Mouse (Mus musculus): ENCODE measurements around the gene Stat6. TPM values are rescaled to one million over a fixed set of nuclear protein-coding genes. Genes with fewer than 3 reads are reported as not detected.

The Stat6 gene
- polyA plus RNA-seq (2015; fragmentation: Nextera tagmentation; extraction: Ambion mirVana), result 6.0 and 8.0 TPM in 2 replicates

DNA sequence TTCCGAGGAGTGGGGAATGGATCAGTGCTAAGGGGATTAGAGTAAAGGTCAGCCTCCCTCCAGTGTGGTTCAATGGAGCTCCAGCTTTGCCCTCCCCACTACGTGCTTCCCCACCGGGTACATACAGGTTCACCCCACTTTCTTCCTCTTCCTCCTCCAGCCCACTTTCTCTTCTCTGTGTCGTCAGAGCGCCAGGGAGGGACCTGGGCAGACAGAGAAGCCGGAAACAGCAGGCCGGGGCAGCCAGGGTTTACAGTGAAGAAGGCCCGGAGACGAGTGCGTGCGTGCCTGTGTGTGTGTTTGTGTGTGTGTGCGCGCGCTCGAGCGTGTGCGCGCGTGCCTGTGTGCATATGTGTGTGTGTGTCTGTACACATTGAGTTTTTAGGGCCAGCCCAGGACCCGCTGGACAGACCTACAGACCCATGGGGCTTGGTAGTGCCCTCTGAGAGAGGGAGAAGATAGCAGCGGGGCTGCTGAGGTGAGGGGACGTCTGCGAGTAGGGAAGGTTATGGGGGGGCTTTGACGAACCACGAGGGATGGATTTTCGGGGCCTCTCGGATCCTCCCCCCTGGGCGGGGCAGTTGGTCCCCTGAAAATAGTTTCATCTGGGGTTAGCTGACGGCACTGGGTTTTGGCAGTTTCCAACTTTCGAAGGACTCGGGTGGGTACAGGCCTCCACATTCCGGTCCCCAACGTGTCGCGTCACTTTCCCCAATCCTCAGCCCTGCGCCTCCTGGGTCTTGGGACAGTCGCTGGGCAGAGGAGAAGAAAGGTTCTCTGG, at the start of gene Stat6:
Gene Stat6, plus strand, starts transcription at position 215 of the 781 bp plus-strand sequence.
- Histone ChIP-seq H3K4me3 (ENCODE audit: low read length) (peak within 1 kb of the TSS; percentile 35), H3K9me3 (ENCODE audit: control insufficient read depth, low read length) (no peaks in the 10 kb centered on the region), H3K36me3 (ENCODE audit: control insufficient read depth, insufficient read depth, low read length) (no peaks in the 10 kb centered on the region), H3K4me1 (ENCODE audit: control insufficient read depth, insufficient read depth, low read depth, low read length) (peaks cover 8% of the 10 kb centered on the region), H3K27me3 (replicated peaks; ENCODE audit: control insufficient read depth, insufficient read depth, low read length) (peaks cover 9% of the 10 kb centered on the region), H3K27ac (ENCODE audit: low read depth, low read length) (peak within 1 kb of the TSS; percentile 67), H3K4me2 (ENCODE audit: low read length) (peak within 1 kb of the TSS; percentile 56), H3K9ac (ENCODE audit: low read depth, low read length) (peak within 1 kb of the TSS; percentile 58)
- 5% methylated on average over 37 of the region's 37 CpGs for WGBS
- peak; percentile 57 for ATAC-seq

DNA sequence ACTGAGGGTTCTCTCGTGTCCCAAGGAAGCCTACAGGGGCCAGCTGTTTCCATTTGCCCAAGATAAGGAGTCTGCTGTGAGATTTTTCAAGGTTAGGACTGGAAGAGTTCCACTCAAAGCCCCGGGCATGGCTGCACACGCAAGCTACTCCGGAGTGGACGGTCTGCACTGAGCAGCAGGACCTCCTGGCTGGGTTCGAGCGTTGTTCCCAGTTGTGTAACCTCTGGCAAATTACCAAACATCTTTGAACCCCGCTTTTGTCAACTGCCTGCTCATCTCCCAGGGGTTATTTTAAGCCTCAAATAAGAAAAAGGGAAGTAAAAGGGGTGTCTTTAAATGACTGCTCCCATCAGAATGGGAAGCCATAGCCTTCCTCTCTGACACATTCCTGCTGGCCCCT, 48.4 kb upstream of the Stat6 start:
- H3K27ac ChIP-seq (ENCODE audit: low read depth, low read length), result no peak overlapping the region
- peaks cover 16% of the 10 kb centered on the region for H3K4me1 ChIP-seq (ENCODE audit: control insufficient read depth, insufficient read depth, low read depth, low read length)
- WGBS, result 85% methylated on average over 8 of the region's 8 CpGs
- no peak for ATAC-seq
- no peak overlapping the region for H3K9ac ChIP-seq (ENCODE audit: low read depth, low read length)
- H3K36me3 ChIP-seq (ENCODE audit: control insufficient read depth, insufficient read depth, low read length), result peaks cover 46% of the 10 kb centered on the region
- no peak overlapping the region for H3K4me3 ChIP-seq (ENCODE audit: low read length)
- no peaks in the 10 kb centered on the region for H3K9me3 ChIP-seq (ENCODE audit: control insufficient read depth, low read length)
- no peak overlapping the region for H3K4me2 ChIP-seq (ENCODE audit: low read length)
- no peaks in the 10 kb centered on the region for H3K27me3 ChIP-seq (replicated peaks; ENCODE audit: control insufficient read depth, insufficient read depth, low read length)

DNA sequence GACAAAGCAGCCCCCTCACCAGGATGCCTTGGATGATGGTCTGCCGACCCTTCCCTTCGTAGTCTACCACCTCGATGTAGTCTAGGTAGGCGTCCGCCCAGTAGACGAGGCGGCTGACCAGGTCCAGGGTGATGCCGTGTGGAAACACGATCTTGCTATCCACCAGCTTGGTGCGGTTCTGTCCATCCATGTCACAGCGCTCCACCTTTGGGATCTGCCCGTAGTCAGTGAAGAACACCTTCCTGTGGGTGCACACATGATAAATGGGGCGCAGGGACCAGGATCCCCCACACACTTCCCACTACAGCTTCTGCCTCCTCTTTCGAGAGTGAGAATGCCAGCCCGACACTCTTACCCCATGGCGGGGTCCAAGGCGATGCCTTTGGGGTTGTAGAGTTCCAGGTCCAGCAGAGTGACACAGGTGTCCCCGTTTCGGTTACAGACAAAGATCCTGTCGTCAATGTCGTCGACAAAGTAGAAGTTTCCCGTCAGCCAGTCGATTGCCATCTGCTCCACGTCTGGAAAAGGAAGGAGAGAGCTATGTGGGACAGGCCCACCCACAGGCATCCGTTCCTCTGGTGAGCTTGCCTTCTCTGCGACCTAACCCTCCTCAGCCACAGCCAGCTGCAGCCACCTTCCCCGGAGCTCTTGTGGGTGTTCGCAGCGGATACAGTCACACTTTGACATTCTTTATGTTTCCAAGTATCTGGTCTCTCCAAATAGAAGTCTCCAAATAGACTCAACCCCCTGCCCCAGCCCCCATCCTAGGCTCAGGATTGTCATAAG, 47.7 kb upstream of the Stat6 start:
- H3K9me3 ChIP-seq (ENCODE audit: control insufficient read depth, low read length), result no peaks in the 10 kb centered on the region
- no peak for ATAC-seq
- no peaks in the 10 kb centered on the region for H3K27me3 ChIP-seq (replicated peaks; ENCODE audit: control insufficient read depth, insufficient read depth, low read length)
- H3K36me3 ChIP-seq (ENCODE audit: control insufficient read depth, insufficient read depth, low read length), result peaks cover 38% of the 10 kb centered on the region
- H3K4me2 ChIP-seq (ENCODE audit: low read length), result no peak overlapping the region
- 86% methylated on average over 30 of the region's 30 CpGs for WGBS
- no peak overlapping the region for H3K27ac ChIP-seq (ENCODE audit: low read depth, low read length)
- no peak overlapping the region for H3K9ac ChIP-seq (ENCODE audit: low read depth, low read length)
- peaks cover 19% of the 10 kb centered on the region for H3K4me1 ChIP-seq (ENCODE audit: control insufficient read depth, insufficient read depth, low read depth, low read length)
- H3K4me3 ChIP-seq (ENCODE audit: low read length), result no peak overlapping the region

GRCm38 (mm10) chr10:127596321-127596941, 46.4 kb upstream of the Stat6 start:
- ATAC-seq, result no peak
- H3K27ac ChIP-seq (ENCODE audit: low read depth, low read length), result peak overlapping the region; percentile 65
- WGBS, result 48% methylated on average over 7 of the region's 7 CpGs

GRCm38 (mm10) chr10:127597311-127597901, 45.4 kb upstream of the Stat6 start:
- Histone ChIP-seq H3K27ac (ENCODE audit: low read depth, low read length) (peak overlapping the region; percentile 41; the same call in 1 of the 2 replicates), H3K36me3 (ENCODE audit: control insufficient read depth, insufficient read depth, low read length) (peaks cover 42% of the 10 kb centered on the region), H3K4me3 (ENCODE audit: low read length) (no peak overlapping the region), H3K9ac (ENCODE audit: low read depth, low read length) (no peak overlapping the region), H3K9me3 (ENCODE audit: control insufficient read depth, low read length) (no peaks in the 10 kb centered on the region), H3K27me3 (replicated peaks; ENCODE audit: control insufficient read depth, insufficient read depth, low read length) (no peaks in the 10 kb centered on the region), H3K4me2 (ENCODE audit: low read length) (no peak overlapping the region), H3K4me1 (ENCODE audit: control insufficient read depth, insufficient read depth, low read depth, low read length) (peaks cover 19% of the 10 kb centered on the region)
- peak; percentile 62; the same call in 1 of the 2 replicates for ATAC-seq
- WGBS, result 73% methylated on average over 5 of the region's 5 CpGs

More at GRCm38 (mm10) chr10:127596321-127596941, 46.4 kb upstream of the Stat6 start:
- Histone ChIP-seq H3K4me1 (ENCODE audit: control insufficient read depth, insufficient read depth, low read depth, low read length) (peaks cover 19% of the 10 kb centered on the region), H3K27me3 (replicated peaks; ENCODE audit: control insufficient read depth, insufficient read depth, low read length) (no peaks in the 10 kb centered on the region), H3K4me2 (ENCODE audit: low read length) (no peak overlapping the region), H3K4me3 (ENCODE audit: low read length) (no peak overlapping the region), H3K9me3 (ENCODE audit: control insufficient read depth, low read length) (no peaks in the 10 kb centered on the region), H3K9ac (ENCODE audit: low read depth, low read length) (no peak overlapping the region), H3K36me3 (ENCODE audit: control insufficient read depth, insufficient read depth, low read length) (peaks cover 33% of the 10 kb centered on the region)

- no peak overlapping the region for H3K27ac ChIP-seq (ENCODE audit: low read depth, low read length)
- H3K4me3 ChIP-seq (ENCODE audit: low read length), result no peak overlapping the region
- 65% methylated on average over 8 of the region's 8 CpGs for WGBS
- H3K9me3 ChIP-seq (ENCODE audit: control insufficient read depth, low read length), result no peaks in the 10 kb centered on the region
- no peak overlapping the region for H3K9ac ChIP-seq (ENCODE audit: low read depth, low read length)
- peaks cover 19% of the 10 kb centered on the region for H3K4me1 ChIP-seq (ENCODE audit: control insufficient read depth, insufficient read depth, low read depth, low read length)
- no peak for ATAC-seq
- H3K36me3 ChIP-seq (ENCODE audit: control insufficient read depth, insufficient read depth, low read length), result peaks cover 38% of the 10 kb centered on the region
- no peaks in the 10 kb centered on the region for H3K27me3 ChIP-seq (replicated peaks; ENCODE audit: control insufficient read depth, insufficient read depth, low read length)
- no peak overlapping the region for H3K4me2 ChIP-seq (ENCODE audit: low read length)
Observed at GRCm38 (mm10) chr10:127598607-127599006, 44.2 kb upstream of the Stat6 start.

GRCm38 (mm10) chr10:127599252-127599651, 43.5 kb upstream of the Stat6 start:
- H3K4me1 ChIP-seq (ENCODE audit: control insufficient read depth, insufficient read depth, low read depth, low read length), result peaks cover 19% of the 10 kb centered on the region
- ATAC-seq, result no peak
- H3K4me3 ChIP-seq (ENCODE audit: low read length), result no peak overlapping the region
- no peaks in the 10 kb centered on the region for H3K27me3 ChIP-seq (replicated peaks; ENCODE audit: control insufficient read depth, insufficient read depth, low read length)
- H3K9ac ChIP-seq (ENCODE audit: low read depth, low read length), result no peak overlapping the region
- H3K4me2 ChIP-seq (ENCODE audit: low read length), result no peak overlapping the region
- H3K27ac ChIP-seq (ENCODE audit: low read depth, low read length), result no peak overlapping the region
- WGBS, result 88% methylated on average over 11 of the region's 11 CpGs
- H3K36me3 ChIP-seq (ENCODE audit: control insufficient read depth, insufficient read depth, low read length), result peaks cover 37% of the 10 kb centered on the region
- no peaks in the 10 kb centered on the region for H3K9me3 ChIP-seq (ENCODE audit: control insufficient read depth, low read length)

- Histone ChIP-seq H3K27me3 (replicated peaks; ENCODE audit: control insufficient read depth, insufficient read depth, low read length) (no peaks in the 10 kb centered on the region), H3K4me2 (ENCODE audit: low read length) (no peak overlapping the region), H3K4me3 (ENCODE audit: low read length) (no peak overlapping the region), H3K9ac (ENCODE audit: low read depth, low read length) (no peak overlapping the region), H3K9me3 (ENCODE audit: control insufficient read depth, low read length) (no peaks in the 10 kb centered on the region), H3K27ac (ENCODE audit: low read depth, low read length) (peak overlapping the region; percentile 18), H3K36me3 (ENCODE audit: control insufficient read depth, insufficient read depth, low read length) (peaks cover 37% of the 10 kb centered on the region), H3K4me1 (ENCODE audit: control insufficient read depth, insufficient read depth, low read depth, low read length) (peaks cover 19% of the 10 kb centered on the region)
- peak; percentile 51; the same call in 1 of the 2 replicates for ATAC-seq
- WGBS, result 71% methylated on average over 17 of the region's 17 CpGs
Observed at GRCm38 (mm10) chr10:127599779-127600541, 42.8 kb upstream of the Stat6 start.

Data from hindbrain, embryonic 16.5 days (tissue).